Mouse (Mus musculus): Measurements from ENCODE around the gene Trim9. TPM values are rescaled to one million over a fixed set of nuclear protein-coding genes. Genes with fewer than 3 reads are reported as not detected.

The Trim9 gene
- polyA plus RNA-seq, 1 experiment from 2014 or later, result 2.4 TPM

GRCm38 (mm10) chr12:70204433-70204832, 143.0 kb downstream of the Trim9 start:
- ATAC-seq (ENCODE audit: insufficient number of reproducible peaks, insufficient read depth, low FRiP score, low read depth), result no peak
- no peak overlapping the region for H3K4me3 ChIP-seq (ENCODE audit: low read depth, low read length)
- no peaks in the 10 kb centered on the region for H3K4me1 ChIP-seq (ENCODE audit: control insufficient read depth, insufficient read depth, low read length)
- H3K27ac ChIP-seq (ENCODE audit: low read length), result no peak overlapping the region
- no peak overlapping the region for H3K9ac ChIP-seq (replicated peaks; ENCODE audit: low read depth, low read length)
- H3K9me3 ChIP-seq (ENCODE audit: control insufficient read depth, low read depth, low read length), result no peaks in the 10 kb centered on the region
- no peak overlapping the region for H3K4me2 ChIP-seq (replicated peaks; ENCODE audit: low read depth, low read length)
- no peaks in the 10 kb centered on the region for H3K27me3 ChIP-seq (ENCODE audit: control insufficient read depth, insufficient read depth, low read length)
- no peaks in the 10 kb centered on the region; the same call in 1 of the 2 replicates for H3K36me3 ChIP-seq (ENCODE audit: control insufficient read depth, insufficient read depth, low read length)
- WGBS, result 85% methylated on average over 8 of the region's 8 CpGs

- ATAC-seq (ENCODE audit: insufficient number of reproducible peaks, insufficient read depth, low FRiP score, low read depth), result no peak
- H3K9ac ChIP-seq (replicated peaks; ENCODE audit: low read depth, low read length), result no peak overlapping the region
- 76% methylated on average over 5 of the region's 5 CpGs for WGBS
These were observed 145.4 kb downstream of the Trim9 start for GRCm38 (mm10) chr12:70201926-70202529.

DNA sequence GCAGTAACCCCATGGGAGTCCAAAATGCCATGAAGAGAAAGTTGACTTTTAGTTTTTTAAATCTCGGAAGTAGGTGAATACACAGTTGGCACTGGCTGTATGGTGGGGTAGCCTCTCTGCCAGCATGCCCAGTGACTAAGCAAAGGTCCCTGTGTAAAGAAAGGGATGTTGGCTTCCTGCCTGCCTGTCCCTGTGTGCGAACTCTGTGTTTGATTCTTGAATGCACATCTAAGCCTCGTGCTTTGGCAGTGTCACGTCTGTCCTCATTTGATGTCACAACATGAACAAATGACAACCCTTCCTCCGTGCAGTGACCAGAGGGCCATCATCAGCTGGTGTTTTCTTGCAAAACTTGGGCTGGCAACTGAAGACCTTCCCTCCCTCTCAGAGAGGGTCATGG, 151.1 kb downstream of the Trim9 start:
- H3K9ac ChIP-seq (replicated peaks; ENCODE audit: low read depth, low read length), result no peak overlapping the region
- H3K9me3 ChIP-seq (ENCODE audit: control insufficient read depth, low read depth, low read length), result no peaks in the 10 kb centered on the region
- peaks cover 7% of the 10 kb centered on the region; the same call in 1 of the 2 replicates for H3K36me3 ChIP-seq (ENCODE audit: control insufficient read depth, insufficient read depth, low read length)
- H3K27ac ChIP-seq (ENCODE audit: low read length), result no peak overlapping the region
- ATAC-seq (ENCODE audit: insufficient number of reproducible peaks, insufficient read depth, low FRiP score, low read depth), result no peak
- no peak overlapping the region for H3K4me3 ChIP-seq (ENCODE audit: low read depth, low read length)
- H3K4me2 ChIP-seq (replicated peaks; ENCODE audit: low read depth, low read length), result no peak overlapping the region
- no peaks in the 10 kb centered on the region for H3K4me1 ChIP-seq (ENCODE audit: control insufficient read depth, insufficient read depth, low read length)
- WGBS, result 87% methylated on average over 5 of the region's 5 CpGs
- H3K27me3 ChIP-seq (ENCODE audit: control insufficient read depth, insufficient read depth, low read length), result no peaks in the 10 kb centered on the region

More at GRCm38 (mm10) chr12:70201926-70202529, 145.4 kb downstream of the Trim9 start:
- Histone ChIP-seq H3K4me1 (ENCODE audit: control insufficient read depth, insufficient read depth, low read length) (no peaks in the 10 kb centered on the region), H3K27me3 (ENCODE audit: control insufficient read depth, insufficient read depth, low read length) (no peaks in the 10 kb centered on the region), H3K36me3 (ENCODE audit: control insufficient read depth, insufficient read depth, low read length) (peaks cover 4% of the 10 kb centered on the region; the same call in 1 of the 2 replicates), H3K4me2 (replicated peaks; ENCODE audit: low read depth, low read length) (no peak overlapping the region), H3K4me3 (ENCODE audit: low read depth, low read length) (no peak overlapping the region), H3K9me3 (ENCODE audit: control insufficient read depth, low read depth, low read length) (no peaks in the 10 kb centered on the region), H3K27ac (ENCODE audit: low read length) (no peak overlapping the region)

- Histone ChIP-seq H3K4me3 (ENCODE audit: low read depth, low read length) (no peak overlapping the region), H3K27me3 (ENCODE audit: control insufficient read depth, insufficient read depth, low read length) (no peaks in the 10 kb centered on the region), H3K4me2 (replicated peaks; ENCODE audit: low read depth, low read length) (no peak overlapping the region), H3K9ac (replicated peaks; ENCODE audit: low read depth, low read length) (no peak overlapping the region), H3K27ac (ENCODE audit: low read length) (no peak overlapping the region), H3K4me1 (ENCODE audit: control insufficient read depth, insufficient read depth, low read length) (no peaks in the 10 kb centered on the region), H3K36me3 (ENCODE audit: control insufficient read depth, insufficient read depth, low read length) (peaks cover 7% of the 10 kb centered on the region; the same call in 1 of the 2 replicates), H3K9me3 (ENCODE audit: control insufficient read depth, low read depth, low read length) (no peaks in the 10 kb centered on the region)
- WGBS, result 90% methylated on average over 6 of the region's 6 CpGs
- no peak for ATAC-seq (ENCODE audit: insufficient number of reproducible peaks, insufficient read depth, low FRiP score, low read depth)
These were observed 152.0 kb downstream of the Trim9 start for GRCm38 (mm10) chr12:70195426-70195825.

Other genes starting within 250 kb of the Trim9 start
- gene Nin, start 233.9 kb downstream of the Trim9 start, polyA plus RNA-seq (2014; fragmentation: Nextera tagmentation; extraction: Ambion mirVana), result 23.3 and 26.1 TPM in 2 replicates
- 0.29 and 0.33 TPM in 2 replicates for gene Abhd12b, start 193.5 kb downstream of the Trim9 start, polyA plus RNA-seq (2014; fragmentation: Nextera tagmentation; extraction: Ambion mirVana)
- 37.5 and 41.4 TPM in 2 replicates for gene Pygl, start 116.1 kb downstream of the Trim9 start, polyA plus RNA-seq (2014; fragmentation: Nextera tagmentation; extraction: Ambion mirVana)
- 64.0 and 76.2 TPM in 2 replicates for gene Tmx1, start 105.5 kb upstream of the Trim9 start, polyA plus RNA-seq (2014; fragmentation: Nextera tagmentation; extraction: Ambion mirVana)